Mouse (Mus musculus) lung, adult 2 months (tissue): ENCODE results near the gene Ampd2. TPM values are rescaled to one million over a fixed set of nuclear protein-coding genes. Genes with fewer than 3 reads are reported as not detected.

Source experiments
- DNase-seq: peaks from one replicate; pipeline ENCODE4 v3.0.0; 2022
- H3K4me1 ChIP-seq: fragments of 200-500 bp; 2 replicates; pipeline ENCODE4 v1.6.1; 2011; ENCODE audit warnings: low read length; ENCODE audit not compliant: control insufficient read depth, insufficient read depth
- H3K4me3 ChIP-seq: fragments of 200-500 bp; replicated peaks from 2 replicates; pipeline ENCODE3; 2011; ENCODE audit warnings: low read depth, mild to moderate bottlenecking, control low read depth, low read length; ENCODE audit errors: extremely low read depth
- CTCF ChIP-seq: fragments of 200-500 bp; IDR thresholded peaks from 2 replicates; pipeline ENCODE4 v1.5.1; 2011; ENCODE audit warnings: mild to moderate bottlenecking, low read length, control low read depth; ENCODE audit not compliant: insufficient read depth
- POLR2A ChIP-seq: fragments of 200-500 bp; IDR thresholded peaks from 2 replicates; pipeline ENCODE4 v1.6.1; 2011; ENCODE audit warnings: low read depth, mild to moderate bottlenecking, control low read depth, low read length, borderline replicate concordance; ENCODE audit errors: extremely low read depth
- WGBS: fragments of 180-500 bp; shearing (Covaris S2); methylation state at CpG from one replicate; pipeline ENCODE4 v1.1.7; 2018; 5-methylcytosine and 5-hydroxymethylcytosine counted together
- polyA plus RNA-seq: library from polyadenylated mRNA; depleted of rRNA; stranded (reverse); fragments of >200 nt; gene quantifications from 2 replicates; pipeline ENCODE4 v1.2.3, GENCODE M21; 2012; rRNA removed

Gene Ampd2
- 77.5 and 84.7 TPM in 2 replicates for polyA plus RNA-seq

- peaks cover 5% of the 10 kb centered on the region; the same call in 1 of the 2 replicates for H3K4me1 ChIP-seq
- H3K4me3 ChIP-seq: peak within 1 kb of the TSS; percentile 87
- 0% methylated on average over 29 of the region's 29 CpGs for WGBS
- peak; percentile 83 for DNase-seq
- no peak for TF ChIP-seq CTCF
- TF ChIP-seq POLR2A: no peak
Observed at GRCm38 (mm10) chr3:108086470-108086979, at the start of gene Ampd2. TSS of gene Ampd2 (minus strand) at chr3:108086651.

- H3K4me1 ChIP-seq: peaks cover 4% of the 10 kb centered on the region; the same call in 1 of the 2 replicates
- no peak for DNase-seq
- no peak overlapping the region for H3K4me3 ChIP-seq
- 69% methylated on average over 11 of the region's 11 CpGs for WGBS
- TF ChIP-seq CTCF: no peak
Observed at GRCm38 (mm10) chr3:108134701-108135100, 48.2 kb upstream of the Ampd2 start.

- TF ChIP-seq CTCF (no peak), POLR2A (no peak)
- H3K4me3 ChIP-seq: no peak overlapping the region
- 52% methylated on average over 1 of the region's 1 CpGs for WGBS
- no peak for DNase-seq
- H3K4me1 ChIP-seq: peaks cover 4% of the 10 kb centered on the region; the same call in 1 of the 2 replicates
Observed at GRCm38 (mm10) chr3:108132484-108132883, 46.0 kb upstream of the Ampd2 start.

GRCm38 (mm10) chr3:108131821-108132220, 45.4 kb upstream of the Ampd2 start:
- 63% methylated on average over 1 of the region's 1 CpGs for WGBS
- no peak overlapping the region for H3K4me3 ChIP-seq
- no peak for DNase-seq
- TF ChIP-seq POLR2A (no peak), CTCF (no peak)
- H3K4me1 ChIP-seq: peaks cover 4% of the 10 kb centered on the region; the same call in 1 of the 2 replicates

GRCm38 (mm10) chr3:108131216-108131615, 44.8 kb upstream of the Ampd2 start:
- no peak overlapping the region for H3K4me3 ChIP-seq
- 71% methylated on average over 5 of the region's 5 CpGs for WGBS
- DNase-seq: no peak
- peaks cover 4% of the 10 kb centered on the region; the same call in 1 of the 2 replicates for H3K4me1 ChIP-seq
- TF ChIP-seq CTCF: no peak
- TF ChIP-seq POLR2A: no peak

GRCm38 (mm10) chr3:108129804-108130203, 43.4 kb upstream of the Ampd2 start:
- DNase-seq: no peak
- WGBS: 85% methylated on average over 4 of the region's 4 CpGs
- no peak for TF ChIP-seq CTCF
- TF ChIP-seq POLR2A: no peak
- H3K4me3 ChIP-seq: no peak overlapping the region
- peaks cover 4% of the 10 kb centered on the region; the same call in 1 of the 2 replicates for H3K4me1 ChIP-seq

- H3K4me1 ChIP-seq: peaks cover 4% of the 10 kb centered on the region; the same call in 1 of the 2 replicates
Observed at GRCm38 (mm10) chr3:108129367-108129766, 42.9 kb upstream of the Ampd2 start.

GRCm38 (mm10) chr3:108128520-108128919, 42.1 kb upstream of the Ampd2 start:
- H3K4me1 ChIP-seq: peaks cover 5% of the 10 kb centered on the region; the same call in 1 of the 2 replicates
- 76% methylated on average over 5 of the region's 5 CpGs for WGBS
- TF ChIP-seq POLR2A (no peak), CTCF (no peak)
- no peak for DNase-seq
- no peak overlapping the region for H3K4me3 ChIP-seq

More at GRCm38 (mm10) chr3:108129367-108129766, 42.9 kb upstream of the Ampd2 start:
- DNase-seq: no peak
- TF ChIP-seq POLR2A (no peak), CTCF (no peak)
- H3K4me3 ChIP-seq: no peak overlapping the region
- WGBS: 86% methylated on average over 4 of the region's 4 CpGs

- DNase-seq: no peak
- Histone ChIP-seq H3K4me1 (peaks cover 2% of the 10 kb centered on the region; the same call in 1 of the 2 replicates), H3K4me3 (no peak overlapping the region)
- no peak for TF ChIP-seq CTCF
- 77% methylated on average over 3 of the region's 3 CpGs for WGBS
Observed at GRCm38 (mm10) chr3:108126327-108126726, 39.9 kb upstream of the Ampd2 start.

GRCm38 (mm10) chr3:108124131-108124530, 37.7 kb upstream of the Ampd2 start:
- H3K4me1 ChIP-seq: peaks cover 2% of the 10 kb centered on the region; the same call in 1 of the 2 replicates
- TF ChIP-seq CTCF: no peak
- TF ChIP-seq POLR2A: no peak
- 33% methylated on average over 1 of the region's 1 CpGs for WGBS
- DNase-seq: no peak
- no peak overlapping the region for H3K4me3 ChIP-seq

GRCm38 (mm10) chr3:108123242-108123641, 36.8 kb upstream of the Ampd2 start:
- H3K4me1 ChIP-seq: 0 out of 2 replicates have a peak, but pooled peaks cover 2% of the 10 kb centered on the region
- TF ChIP-seq CTCF: no peak
- TF ChIP-seq POLR2A: no peak
- H3K4me3 ChIP-seq: no peak overlapping the region
- 66% methylated on average over 5 of the region's 5 CpGs for WGBS
- DNase-seq: no peak
